9 mouse cellular contexts compared by ENCODE assay signal in genomic region chr1:84933472-84934150, GRCm38 (mm10). TPM values are rescaled to one million over a fixed set of nuclear protein-coding genes. Genes with fewer than 3 reads are reported as not detected.
DNase-seq lines count a peak whose midpoint lies in the region; ATAC-seq lines count a peak whose summit lies in the region.
"Had no signal": no experiment of that assay in that cellular context is flagged by ENCODE, and none has a peak within 500 bp of the region (broad histone marks: within the 10 kb centered on the region; RNA-seq: fewer than 3 reads in every experiment).

No protein-coding gene starts in this region.

- no peak for ATAC-seq in heart, embryonic 15.5 days (replicated peaks; ENCODE audit: insufficient number of reproducible peaks, insufficient read depth, low FRiP score, low read depth)
- no peak for ATAC-seq in liver, embryonic 12.5 days

- DNase-seq in CD4-positive helper T cell, adult 2 months (ENCODE audit: low read depth, low spot score) = peak; percentile 7
- peak; percentile 32 for DNase-seq in brain, embryonic 18.5 days (ENCODE audit: low read depth, low spot score)
- peak; percentile 77 for DNase-seq in forebrain, embryonic 10.5 days (ENCODE audit: extremely low spot score, low spot score)
- DNase-seq in kidney, postnatal 14 days = peak; percentile 78
- DNase-seq in natural killer cell, adult 2 months (ENCODE audit: low spot score in 2 of 2) = peak; percentile 10 to 13
- DNase-seq in thymus, postnatal 14 days = peak; percentile 32

- peak overlapping the region; percentile 96 for H3K4me2 ChIP-seq in heart, embryonic 15.5 days
- H3K4me2 ChIP-seq in liver, embryonic 12.5 days = peak overlapping the region; percentile 64

- H3K36me3 ChIP-seq in forebrain, embryonic 10.5 days (replicated peaks) = no peaks in the 10 kb centered on the region
- no peaks in the 10 kb centered on the region for H3K36me3 ChIP-seq in heart, embryonic 15.5 days
- H3K36me3 ChIP-seq in liver, embryonic 12.5 days = no peaks in the 10 kb centered on the region

- peak overlapping the region; percentile 72 for H3K4me3 ChIP-seq in forebrain, embryonic 10.5 days
- peak overlapping the region; percentile 56 for H3K4me3 ChIP-seq in heart, embryonic 15.5 days
- no peak overlapping the region for H3K4me3 ChIP-seq in liver, embryonic 12.5 days
- H3K4me3 ChIP-seq: erythroblast, embryonic 14.5 days had no signal

- H3K27ac ChIP-seq in forebrain, embryonic 10.5 days = peak overlapping the region; percentile 85; the same call in 1 of the 2 replicates
- H3K27ac ChIP-seq in heart, embryonic 15.5 days = no peak overlapping the region
- no peak overlapping the region for H3K27ac ChIP-seq in liver, embryonic 12.5 days

- no peaks in the 10 kb centered on the region for H3K9me3 ChIP-seq in forebrain, embryonic 10.5 days
- no peaks in the 10 kb centered on the region for H3K9me3 ChIP-seq in heart, embryonic 15.5 days (replicated peaks)
- no peaks in the 10 kb centered on the region for H3K9me3 ChIP-seq in liver, embryonic 12.5 days (replicated peaks)

- 11% methylated on average over 22 of the region's 22 CpGs for WGBS in forebrain, embryonic 10.5 days
- WGBS in heart, embryonic 15.5 days = 12% methylated on average over 22 of the region's 22 CpGs
- WGBS in liver, embryonic 12.5 days (ENCODE audit: insufficient replicate concordance) = 11% methylated on average over 22 of the region's 22 CpGs

- H3K4me1 ChIP-seq in forebrain, embryonic 10.5 days = peaks cover 14% of the 10 kb centered on the region
- H3K4me1 ChIP-seq in heart, embryonic 15.5 days (replicated peaks) = peaks cover 15% of the 10 kb centered on the region
- H3K4me1 ChIP-seq in liver, embryonic 12.5 days = no peaks in the 10 kb centered on the region; the same call in 1 of the 2 replicates

- no peak overlapping the region for H3K9ac ChIP-seq in heart, embryonic 15.5 days
- no peak overlapping the region for H3K9ac ChIP-seq in liver, embryonic 12.5 days

- H3K27me3 ChIP-seq in forebrain, embryonic 10.5 days (ENCODE audit: poor library complexity, severe bottlenecking) = peaks cover 36% of the 10 kb centered on the region
- H3K27me3 ChIP-seq in heart, embryonic 15.5 days = peaks cover 30% of the 10 kb centered on the region
- H3K27me3 ChIP-seq in liver, embryonic 12.5 days (replicated peaks) = peaks cover 29% of the 10 kb centered on the region

RNA-seq across cellular contexts. Expression of gene Slc16a14, which starts 1.3 kb away (rescaled TPM):
- polyA plus RNA-seq in forebrain, embryonic 10.5 days (2016; fragmentation: Nextera tagmentation; extraction: Ambion mirVana) = 0.68 and 1.5 TPM in 2 replicates
- polyA plus RNA-seq in heart, embryonic 15.5 days (2015; fragmentation: Nextera tagmentation; extraction: Ambion mirVana) = 0.05 and 0.14 TPM in 2 replicates
- polyA plus RNA-seq in liver, embryonic 12.5 days (2016; fragmentation: Nextera tagmentation; extraction: Ambion mirVana) = 0.05 TPM in 1 of 2 replicates, not detected in the other
- polyA plus RNA-seq: erythroblast, embryonic 14.5 days had no signal

Comparison
In these comparisons a context has a peak if more than half of its experiments do, and no peak if none do; other contexts are left out.
1. DNase-seq: peak in every context shown above with its lines; median percentile 78 in kidney, postnatal 14 days; 77 in forebrain, embryonic 10.5 days; 32 in brain, embryonic 18.5 days; 32 in thymus, postnatal 14 days; 12 in natural killer cell, adult 2 months; 7 in CD4-positive helper T cell, adult 2 months.